Mouse (Mus musculus): Measurements from ENCODE around the gene Stk19.
"Not testable (repeated sequence)": the region's sequence is repeated elsewhere in the genome, so short reads cannot be mapped to it uniquely, and the experiment has no call there.

Stk19 gene

GRCm38 (mm10) chr17:34797211-34797995, 39.3 kb downstream of the Stk19 start:
- not testable (repeated sequence) for DNase-seq (ENCODE audit: inconsistent ontology term)

- DNase-seq (ENCODE audit: inconsistent ontology term) = no peak
Observed at GRCm38 (mm10) chr17:34796311-34797140, 40.2 kb downstream of the Stk19 start.

DNA sequence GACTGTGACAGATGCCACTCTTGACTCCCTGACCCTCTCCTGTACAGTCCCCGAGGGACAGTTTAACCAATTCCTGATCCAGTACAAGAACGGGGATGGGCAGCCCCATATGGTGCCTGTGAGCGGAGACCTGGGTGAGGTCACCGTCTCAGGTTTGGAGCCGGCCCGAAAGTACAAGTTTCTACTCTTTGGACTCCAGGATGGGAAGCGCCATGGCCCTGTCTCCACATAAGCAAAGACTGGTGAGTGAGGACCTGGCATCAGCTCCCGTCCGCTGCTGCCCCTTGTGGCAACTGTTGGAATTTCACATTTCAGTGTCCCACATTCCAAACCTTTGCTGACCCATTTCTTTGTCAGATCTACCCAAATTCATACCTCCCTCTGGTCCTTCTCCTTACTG, 41.1 kb downstream of the Stk19 start:
- DNase-seq (ENCODE audit: inconsistent ontology term) = peak; percentile 2

- no peak for DNase-seq (ENCODE audit: inconsistent ontology term)
Observed at GRCm38 (mm10) chr17:34795016-34795415, 41.7 kb downstream of the Stk19 start.

GRCm38 (mm10) chr17:34777680-34778325, 58.9 kb downstream of the Stk19 start:
- DNase-seq (ENCODE audit: inconsistent ontology term) = no peak
